Mouse (Mus musculus) liver, embryonic 14.5 days (tissue): ENCODE data around the gene Hdgf. TPM values are rescaled to one million over a fixed set of nuclear protein-coding genes. Genes with fewer than 3 reads are reported as not detected.

Experiments used
- ATAC-seq: fragments of 200-750 bp; cut with Nextera tagmentation; 2 replicates; pipeline ENCODE4 v1.8.0; 2017; ENCODE audit warnings: moderate number of reproducible peaks, mild to moderate bottlenecking, moderate library complexity; ENCODE audit not compliant: insufficient read depth
- DNase-seq, 3 experiments: peaks; one replicate each; pipeline ENCODE4 v3.0.0-alpha.2; 2012 to 2013; ENCODE audit warnings: low read depth in 3 of 3, low spot score in 3 of 3
- H3K27ac ChIP-seq: fragments of 300-500 bp; sonication (generic); 2 replicates; pipeline ENCODE4 v1.5.1; 2014; ENCODE audit warnings: moderate library complexity, mild to moderate bottlenecking, control low read depth, inconsistent platforms
- H3K27me3 ChIP-seq: fragments of 300-500 bp; sonication (generic); 2 replicates; pipeline ENCODE4 v1.6.1; 2014; ENCODE audit warnings: mild to moderate bottlenecking, low read length, moderate library complexity; ENCODE audit not compliant: control insufficient read depth, insufficient read depth
- H3K36me3 ChIP-seq: fragments of 300-500 bp; sonication (generic); replicated peaks from 2 replicates; pipeline ENCODE4 v1.6.1; 2014; ENCODE audit warnings: low read depth; ENCODE audit not compliant: control insufficient read depth, insufficient read depth
- H3K4me1 ChIP-seq, 2 experiments: fragments of 200-500 bp in 1 of 2; fragments of 300-500 bp in 1 of 2; sonication (generic) in 1 of 2; replicated peaks; 2 replicates each; pipeline ENCODE4 v1.6.1; 2012 to 2014; ENCODE audit warnings: antibody characterized with exemption in 1 of 2, inconsistent platforms in 1 of 2, low read length in 1 of 2; ENCODE audit not compliant: control insufficient read depth in 2 of 2, insufficient read depth in 2 of 2
- H3K4me2 ChIP-seq: fragments of 300-500 bp; sonication (generic); 2 replicates; pipeline ENCODE4 v1.6.1; 2014; ENCODE audit warnings: low read depth, mild to moderate bottlenecking, control low read depth, moderate library complexity
- H3K4me3 ChIP-seq, 2 experiments: fragments of 200-500 bp in 1 of 2; fragments of 300-500 bp in 1 of 2; sonication (generic) in 1 of 2; 2 replicates each; pipeline ENCODE4 v1.5.1; 2012 to 2014; ENCODE audit warnings: low read depth in 2 of 2, low read length in 2 of 2, mild to moderate bottlenecking in 2 of 2, control low read depth in 1 of 2, inconsistent platforms in 1 of 2, moderate library complexity in 1 of 2; ENCODE audit not compliant: insufficient read depth in 1 of 2
- H3K9ac ChIP-seq: fragments of 300-500 bp; sonication (generic); replicated peaks from 2 replicates; pipeline ENCODE4 v1.6.1; 2014; ENCODE audit warnings: mild to moderate bottlenecking, control low read depth, moderate library complexity
- H3K9me3 ChIP-seq: fragments of 300-500 bp; sonication (generic); 2 replicates; pipeline ENCODE4 v1.6.1; 2016; ENCODE audit warnings: low read length, mixed read lengths; ENCODE audit not compliant: control insufficient read depth
- CTCF ChIP-seq: IDR thresholded peaks from 2 replicates; pipeline ENCODE4 v1.5.1; 2016; ENCODE audit warnings: antibody characterized with exemption, low read depth, control low read depth
- EP300 ChIP-seq: IDR thresholded peaks from 2 replicates; pipeline ENCODE4 v1.6.1; 2016; ENCODE audit warnings: antibody characterized with exemption, low read depth
- WGBS: fragments of 180-500 bp; shearing (Covaris S2); extraction: QIAGEN DNeasy Blood & Tissue Kit; methylation state at CpG from one replicate; pipeline ENCODE4 v1.1.7; 2014; ENCODE audit not compliant: insufficient replicate concordance; 5-methylcytosine and 5-hydroxymethylcytosine counted together
- polyA plus RNA-seq, 2 experiments: library from polyadenylated mRNA; depleted of rRNA in 1 of 2; stranded (reverse) in 1 of 2; unstranded in 1 of 2; fragments of >200 nt; fragmentation: Nextera tagmentation in 1 of 2; extraction: Ambion mirVana in 1 of 2; gene quantifications; 2 replicates each; pipeline versions ENCODE4 v1.2.1 to v1.2.3; 2012 to 2014

Gene Hdgf
- polyA plus RNA-seq, 2 experiments = 167 to 204 TPM

DNA sequence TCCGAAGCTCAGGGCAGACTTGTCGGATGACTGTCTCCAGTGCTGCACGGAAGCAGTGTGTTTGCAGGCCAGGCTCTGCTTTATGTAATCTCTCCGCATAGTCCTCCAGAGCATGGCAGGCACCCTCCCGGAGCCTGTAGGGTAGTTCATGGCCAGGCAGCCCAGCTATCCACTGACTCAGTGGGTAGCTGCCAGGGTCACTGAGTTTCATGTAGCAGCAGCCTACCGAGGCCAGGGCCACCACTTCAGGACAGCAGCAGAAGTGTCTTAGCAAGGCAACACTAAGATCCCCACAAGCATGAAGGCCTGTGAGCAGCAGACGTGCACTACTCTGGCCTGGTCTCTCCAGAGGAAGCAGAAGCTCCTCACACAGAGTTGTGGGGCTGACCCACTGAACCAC, 18.9 kb downstream of the Hdgf start:
- WGBS = 80% methylated on average over 7 of the region's 7 CpGs
- DNase-seq (no peak), ATAC-seq (no peak)
- Histone ChIP-seq H3K4me2 (no peak overlapping the region), H3K4me1 (peaks cover 2 to 9% of the 10 kb centered on the region in 2 experiments), H3K9me3 (no peaks in the 10 kb centered on the region), H3K27me3 (no peaks in the 10 kb centered on the region), H3K9ac (no peak overlapping the region), H3K4me3 (no peak overlapping the region), H3K27ac (no peak overlapping the region), H3K36me3 (peaks cover 26% of the 10 kb centered on the region)
- TF ChIP-seq EP300 = no peak
- TF ChIP-seq CTCF = no peak

DNA sequence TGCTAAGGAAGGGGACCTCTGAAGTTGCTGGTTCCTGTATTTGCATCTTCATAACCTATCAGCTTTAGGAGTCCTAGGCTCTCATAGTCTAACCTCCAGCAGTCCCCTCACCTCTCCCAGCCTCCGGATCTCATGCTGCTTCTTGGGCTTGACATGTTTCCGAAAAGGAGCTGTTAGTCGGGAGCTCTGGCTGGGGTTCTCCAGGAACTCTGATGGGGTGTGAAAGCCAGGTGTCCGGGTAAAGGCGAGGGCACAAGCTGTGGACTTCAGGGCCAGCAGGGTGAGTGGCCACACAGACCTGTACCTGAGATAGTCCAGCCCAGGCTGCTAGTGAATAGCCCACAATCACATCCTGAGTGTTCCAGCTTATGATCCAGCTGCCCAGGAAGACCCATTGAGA, 21.3 kb downstream of the Hdgf start:
- 86% methylated on average over 5 of the region's 5 CpGs for WGBS
- TF ChIP-seq EP300 = no peak
- no peak for TF ChIP-seq CTCF
- ATAC-seq (no peak), DNase-seq (no peak)
- Histone ChIP-seq H3K27ac (no peak overlapping the region), H3K4me1 (peaks cover 6 to 13% of the 10 kb centered on the region in 2 experiments), H3K4me3 (no peak overlapping the region), H3K9ac (no peak overlapping the region), H3K4me2 (no peak overlapping the region), H3K9me3 (no peaks in the 10 kb centered on the region), H3K36me3 (peaks cover 35% of the 10 kb centered on the region), H3K27me3 (no peaks in the 10 kb centered on the region)

DNA sequence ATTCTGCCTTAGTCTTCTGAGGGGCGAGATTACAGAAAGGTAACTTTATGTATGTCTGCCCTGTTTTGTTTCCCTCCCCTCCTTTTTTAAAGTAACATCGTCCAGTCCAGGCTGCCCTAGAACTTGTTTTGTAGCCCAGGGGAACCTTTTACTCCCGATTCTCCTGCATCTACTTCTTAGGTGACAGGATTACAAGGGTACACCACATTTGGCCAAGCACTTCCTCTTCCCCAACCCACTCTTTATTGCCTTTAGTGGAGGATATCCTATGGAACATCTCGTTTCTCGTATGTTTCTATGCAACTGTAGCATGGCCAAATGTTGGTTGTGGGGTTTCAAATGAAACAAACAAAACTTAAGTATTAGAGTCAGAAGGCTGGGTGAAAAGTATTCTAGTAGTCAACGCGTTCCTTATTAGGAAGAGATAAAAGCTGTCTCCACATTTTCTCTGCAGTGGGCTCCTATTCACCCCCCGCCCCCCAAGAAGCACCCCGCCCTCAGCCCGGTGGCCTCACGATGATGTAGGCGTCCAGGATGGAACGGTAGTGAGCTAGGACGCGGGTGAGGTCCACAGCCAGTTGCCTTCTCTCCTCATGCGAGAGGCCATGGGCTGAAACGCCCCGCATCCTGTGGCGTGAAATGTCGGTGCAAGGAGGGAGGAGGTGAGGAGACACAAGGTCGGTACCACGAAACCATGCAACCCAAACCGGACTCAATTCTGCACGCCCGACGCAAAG, 23.4 kb downstream of the Hdgf start:
- Histone ChIP-seq H3K27ac (peak overlapping the region; percentile 75), H3K4me2 (peak overlapping the region; percentile 88), H3K4me3 (peak overlapping the region; percentile 93 to 96), H3K9me3 (no peaks in the 10 kb centered on the region), H3K36me3 (peaks cover 24% of the 10 kb centered on the region), H3K4me1 (peaks cover 6 to 13% of the 10 kb centered on the region in 2 experiments), H3K9ac (peak overlapping the region; percentile 81), H3K27me3 (no peaks in the 10 kb centered on the region)
- no peak for TF ChIP-seq CTCF
- no peak for TF ChIP-seq EP300
- DNase-seq (no peak), ATAC-seq (peak; percentile 52)
- 2% methylated on average over 26 of the region's 26 CpGs for WGBS

DNA sequence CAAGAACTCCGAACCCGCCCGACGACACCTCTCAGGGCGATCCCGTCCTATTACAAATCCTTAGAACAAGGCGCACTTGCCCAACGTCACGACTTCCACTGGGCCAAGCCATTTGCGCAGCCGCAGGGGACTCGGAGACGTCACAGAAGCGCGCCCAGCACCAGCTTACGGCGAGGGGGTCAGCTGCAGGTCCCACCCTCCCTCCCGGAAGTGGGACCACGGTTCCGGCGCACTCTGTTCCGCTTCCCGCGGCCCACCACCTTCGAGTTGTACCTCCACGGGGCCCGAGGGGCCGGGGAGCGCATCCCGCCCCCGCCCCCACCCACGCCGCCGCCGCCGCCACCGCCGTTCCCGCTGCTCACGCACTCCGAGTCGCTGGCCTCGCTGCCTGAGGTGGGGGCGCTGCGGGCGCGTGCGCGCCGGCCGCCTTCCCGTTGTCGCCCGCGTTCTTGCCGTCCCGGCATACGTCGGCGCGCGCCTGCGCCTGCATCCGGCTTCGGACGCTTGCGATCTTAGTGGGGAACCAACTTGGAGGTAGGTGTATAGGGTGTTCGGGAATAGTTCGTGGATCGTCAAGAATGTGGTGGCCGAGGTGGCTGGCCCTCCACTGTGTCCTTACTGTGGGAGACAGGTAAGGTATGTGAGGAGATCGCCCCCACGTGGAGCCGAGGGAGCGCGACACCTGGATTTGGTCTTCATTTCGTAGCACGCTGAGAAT, 24.1 kb downstream of the Hdgf start, which contains the start of the genes Isg20l2 and Rrnad1:
Gene Isg20l2, plus strand, starts transcription at position 237 of the 718 bp plus-strand sequence.
Gene Rrnad1, minus strand, starts transcription at position 640 of the 718 bp plus-strand sequence.
- Histone ChIP-seq H3K9ac (peak within 1 kb of the TSS; percentile 81), H3K4me2 (peak within 1 kb of the TSS; percentile 88), H3K36me3 (peaks cover 21% of the 10 kb centered on the region), H3K4me3 (peak within 1 kb of the TSS; percentile 93 to 96), H3K27ac (peak within 1 kb of the TSS; percentile 75), H3K27me3 (no peaks in the 10 kb centered on the region), H3K9me3 (no peaks in the 10 kb centered on the region), H3K4me1 (peaks cover 6 to 13% of the 10 kb centered on the region in 2 experiments)
- WGBS = under 1% methylated on average over 74 of the region's 78 CpGs
- peak; percentile 95 for TF ChIP-seq CTCF
- no peak for TF ChIP-seq EP300
- DNase-seq (peak; percentile 89 to 91 (median 90)), ATAC-seq (peak; percentile 95)

DNA sequence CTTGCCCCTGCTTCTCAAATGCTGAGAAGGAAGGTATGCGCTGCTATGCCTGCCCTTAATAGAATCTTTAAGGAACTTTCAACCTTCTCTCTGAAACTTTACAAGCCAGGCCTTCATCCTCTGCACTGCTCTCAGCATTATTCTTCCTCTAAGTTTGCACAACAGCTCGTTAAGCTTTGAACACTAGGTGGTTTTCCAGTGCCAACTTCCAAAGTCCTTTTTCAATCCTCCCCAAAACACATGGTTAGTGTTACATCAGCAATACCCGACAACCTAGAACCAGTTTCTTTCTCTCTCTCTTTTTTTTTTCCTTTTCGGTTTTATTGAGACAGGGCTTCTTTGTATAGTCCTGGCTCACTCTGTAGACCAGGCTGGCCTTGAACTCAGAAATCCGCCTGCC, 27.9 kb downstream of the Hdgf start:
- no peak for TF ChIP-seq EP300
- TF ChIP-seq CTCF = no peak
- no peaks in the 10 kb centered on the region for H3K27me3 ChIP-seq
- peaks cover 43% of the 10 kb centered on the region for H3K36me3 ChIP-seq
- peaks cover 6 to 11% of the 10 kb centered on the region in 2 experiments for H3K4me1 ChIP-seq
- H3K4me2 ChIP-seq = no peak overlapping the region
- 69% methylated on average over 5 of the region's 5 CpGs for WGBS
- no peak overlapping the region for H3K4me3 ChIP-seq
- ATAC-seq (no peak), DNase-seq (no peak)
- no peaks in the 10 kb centered on the region for H3K9me3 ChIP-seq
- H3K9ac ChIP-seq = no peak overlapping the region
- H3K27ac ChIP-seq = no peak overlapping the region
